ENCODE assay signal across 23 mouse cellular contexts in the genomic region with DNA sequence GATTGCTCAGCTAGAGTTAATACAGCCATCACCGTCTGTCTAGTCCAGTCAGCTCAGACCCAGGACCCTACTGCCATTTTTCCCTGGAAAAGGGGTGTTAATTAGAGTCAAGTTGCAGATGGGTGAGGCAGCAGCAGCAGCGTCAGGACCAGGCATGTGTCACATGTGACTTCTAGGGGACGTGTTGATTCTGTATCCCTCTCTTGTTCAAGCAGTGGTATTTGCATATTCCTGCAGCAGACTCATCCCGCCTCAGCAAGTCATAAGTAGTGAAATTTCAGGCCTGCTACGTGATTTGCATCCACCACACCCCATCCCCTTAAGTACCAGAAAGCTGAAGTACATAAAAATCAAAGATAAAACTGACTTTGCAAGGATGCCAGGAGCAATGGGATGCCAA.
A peak's percentile ranks its signal among the peaks of the same experiment; 100 is the strongest.
DNase-seq lines count a peak whose midpoint lies in the region; ATAC-seq lines count a peak whose summit lies in the region.
"Had no signal": no experiment of that assay in that cellular context is flagged by ENCODE, and none has a peak within 500 bp of the region (broad histone marks: within the 10 kb centered on the region; RNA-seq: fewer than 3 reads in every experiment).

No protein-coding gene starts in this region.

- no peak overlapping the region for H3K4me2 ChIP-seq in forebrain, embryonic 12.5 days
- H3K4me2 ChIP-seq in midbrain, embryonic 12.5 days (replicated peaks): no peak overlapping the region
- H3K4me2 ChIP-seq in midbrain, embryonic 11.5 days: no peak overlapping the region
- no peak overlapping the region for H3K4me2 ChIP-seq in forebrain, embryonic 16.5 days (ENCODE audit: low read length)
- H3K4me2 ChIP-seq: embryonic facial prominence, embryonic 13.5 days; hindbrain, embryonic 12.5 days had no signal

- intact Hi-C loops in left cerebral cortex, postnatal 10 days (cut with DNase I): no loop called here

- DNase-seq in forebrain, embryonic 10.5 days (ENCODE audit: extremely low spot score, low spot score): no peak
- no peak for DNase-seq in midbrain, embryonic 11.5 days (ENCODE audit: low spot score, missing footprints)
- DNase-seq in brain, adult 2 months (ENCODE audit: low read depth, low spot score): peak; percentile 26
- DNase-seq in left cerebral cortex, postnatal 10 days (ENCODE audit: extremely low spot score in 1 of 2, low spot score in 2 of 2): no peak
- no peak for DNase-seq in lung, postnatal 25 days (ENCODE audit: low spot score)
- DNase-seq: adrenal gland, postnatal 14 days; B cell, adult 2 months; cerebellum, adult 9-10 months; cerebellum, postnatal 25 days; gastrocnemius, adult 2 months; gastrocnemius, postnatal 25 days; heart, postnatal 4 days had no signal

- H3K27me3 ChIP-seq in forebrain, embryonic 12.5 days: no peaks in the 10 kb centered on the region
- no peaks in the 10 kb centered on the region for H3K27me3 ChIP-seq in forebrain, embryonic 10.5 days (ENCODE audit: poor library complexity, severe bottlenecking)
- no peaks in the 10 kb centered on the region for H3K27me3 ChIP-seq in midbrain, embryonic 12.5 days
- H3K27me3 ChIP-seq in midbrain, embryonic 11.5 days (ENCODE audit: control insufficient read depth, insufficient read depth, low read length): no peaks in the 10 kb centered on the region
- H3K27me3 ChIP-seq in forebrain, embryonic 16.5 days (replicated peaks; ENCODE audit: control insufficient read depth, insufficient read depth, low read length): no peaks in the 10 kb centered on the region
- H3K27me3 ChIP-seq: embryonic facial prominence, embryonic 13.5 days; hindbrain, embryonic 12.5 days; Patski had no signal

- no peaks in the 10 kb centered on the region for H3K36me3 ChIP-seq in forebrain, embryonic 12.5 days (replicated peaks)
- peaks cover 19% of the 10 kb centered on the region for H3K36me3 ChIP-seq in forebrain, embryonic 10.5 days (replicated peaks)
- H3K36me3 ChIP-seq in midbrain, embryonic 12.5 days: peaks cover 22% of the 10 kb centered on the region; the same call in 1 of the 2 replicates
- H3K36me3 ChIP-seq in midbrain, embryonic 11.5 days (ENCODE audit: control insufficient read depth, insufficient read depth, low read length): no peaks in the 10 kb centered on the region
- no peaks in the 10 kb centered on the region for H3K36me3 ChIP-seq in forebrain, embryonic 16.5 days (ENCODE audit: control insufficient read depth, insufficient read depth)

- WGBS in forebrain, embryonic 12.5 days: 67% methylated on average over 5 of the region's 5 CpGs
- 80% methylated on average over 5 of the region's 5 CpGs for WGBS in forebrain, embryonic 10.5 days
- 68% methylated on average over 5 of the region's 5 CpGs for WGBS in midbrain, embryonic 12.5 days
- 77% methylated on average over 5 of the region's 5 CpGs for WGBS in midbrain, embryonic 11.5 days
- 51% methylated on average over 5 of the region's 5 CpGs for WGBS in forebrain, embryonic 16.5 days

- H3K27ac ChIP-seq in forebrain, embryonic 12.5 days: no peak overlapping the region
- H3K27ac ChIP-seq in forebrain, embryonic 10.5 days: no peak overlapping the region
- H3K27ac ChIP-seq in midbrain, embryonic 12.5 days (replicated peaks): no peak overlapping the region
- no peak overlapping the region for H3K27ac ChIP-seq in midbrain, embryonic 11.5 days (ENCODE audit: low read depth, low read length)
- H3K27ac ChIP-seq in forebrain, embryonic 16.5 days (ENCODE audit: low read length): no peak overlapping the region
- H3K27ac ChIP-seq: embryonic facial prominence, embryonic 13.5 days; gastrocnemius, adult 2 months; hindbrain, embryonic 12.5 days had no signal

- no peaks in the 10 kb centered on the region for H3K4me1 ChIP-seq in forebrain, embryonic 12.5 days
- no peaks in the 10 kb centered on the region for H3K4me1 ChIP-seq in forebrain, embryonic 10.5 days
- H3K4me1 ChIP-seq in midbrain, embryonic 12.5 days: no peaks in the 10 kb centered on the region
- no peaks in the 10 kb centered on the region for H3K4me1 ChIP-seq in midbrain, embryonic 11.5 days (ENCODE audit: control insufficient read depth, insufficient read depth, low read length)
- peaks cover 7% of the 10 kb centered on the region for H3K4me1 ChIP-seq in forebrain, embryonic 16.5 days (replicated peaks; ENCODE audit: control insufficient read depth, insufficient read depth, low read length)
- H3K4me1 ChIP-seq: embryonic facial prominence, embryonic 13.5 days; hindbrain, embryonic 12.5 days had no signal

- H3K4me3 ChIP-seq in forebrain, embryonic 12.5 days (replicated peaks): no peak overlapping the region
- no peak overlapping the region for H3K4me3 ChIP-seq in forebrain, embryonic 10.5 days
- no peak overlapping the region for H3K4me3 ChIP-seq in midbrain, embryonic 12.5 days
- H3K4me3 ChIP-seq in midbrain, embryonic 11.5 days (ENCODE audit: low read depth, low read length): no peak overlapping the region
- H3K4me3 ChIP-seq in forebrain, embryonic 16.5 days (replicated peaks; ENCODE audit: low read length): no peak overlapping the region
- H3K4me3 ChIP-seq: embryonic facial prominence, embryonic 13.5 days; gastrocnemius, adult 2 months; hindbrain, embryonic 12.5 days had no signal

- 0 out of 2 replicates have a peak, but pooled peaks have one; percentile 9 for ATAC-seq in forebrain, embryonic 12.5 days (ENCODE audit: low FRiP score)
- ATAC-seq in midbrain, embryonic 12.5 days (ENCODE audit: low FRiP score, low read depth): 0 out of 2 replicates have a peak, but pooled peaks have one; percentile 23
- no peak for ATAC-seq in midbrain, embryonic 11.5 days (ENCODE audit: low FRiP score)
- 0 out of 2 replicates have a peak, but pooled peaks have one; percentile 6 for ATAC-seq in forebrain, embryonic 16.5 days
- ATAC-seq: activated CD4-positive, CD25-positive, alpha-beta regulatory T cell, adult 4 months; CD4-positive, CD25-positive, alpha-beta regulatory T cell, adult 4 months; hindbrain, embryonic 16.5 days; inflammation-experienced regulatory T-cells, adult 6 months; intestine, postnatal 0 days; Patski had no signal

- no peak overlapping the region for H3K9ac ChIP-seq in forebrain, embryonic 12.5 days
- H3K9ac ChIP-seq in midbrain, embryonic 12.5 days (replicated peaks): no peak overlapping the region
- H3K9ac ChIP-seq in midbrain, embryonic 11.5 days (ENCODE audit: low read length): no peak overlapping the region
- H3K9ac ChIP-seq in forebrain, embryonic 16.5 days (replicated peaks; ENCODE audit: low read depth, low read length): no peak overlapping the region
- H3K9ac ChIP-seq: embryonic facial prominence, embryonic 13.5 days; hindbrain, embryonic 12.5 days had no signal

- no peaks in the 10 kb centered on the region for H3K9me3 ChIP-seq in forebrain, embryonic 12.5 days
- H3K9me3 ChIP-seq in forebrain, embryonic 10.5 days: no peaks in the 10 kb centered on the region
- no peaks in the 10 kb centered on the region for H3K9me3 ChIP-seq in midbrain, embryonic 12.5 days
- H3K9me3 ChIP-seq in midbrain, embryonic 11.5 days (ENCODE audit: control insufficient read depth, low read length): no peaks in the 10 kb centered on the region
- H3K9me3 ChIP-seq in forebrain, embryonic 16.5 days (ENCODE audit: control insufficient read depth, low read length): 0 out of 2 replicates have a peak, but pooled peaks cover 2% of the 10 kb centered on the region
- H3K9me3 ChIP-seq: embryonic facial prominence, embryonic 13.5 days; hindbrain, embryonic 12.5 days had no signal
